Mouse (Mus musculus) midbrain, embryonic 16.5 days (tissue): ENCODE results near the gene Fbxl19. TPM values are rescaled to one million over a fixed set of nuclear protein-coding genes. Genes with fewer than 3 reads are reported as not detected.

Experiments
- ATAC-seq: fragments of 200-750 bp; cut with Nextera tagmentation; 2 replicates; pipeline ENCODE4 v1.8.0; 2017; ENCODE audit warnings: moderate TSS enrichment
- H3K27ac ChIP-seq: fragments of 300-500 bp; sonication (generic); 2 replicates; pipeline ENCODE4 v1.5.1; 2014; ENCODE audit warnings: mild to moderate bottlenecking, low read length, mixed read lengths
- H3K27me3 ChIP-seq: fragments of 300-500 bp; sonication (generic); 2 replicates; pipeline ENCODE4 v1.6.1; 2014; ENCODE audit warnings: low read depth, low read length, mixed read lengths; ENCODE audit not compliant: control insufficient read depth, insufficient read depth
- H3K36me3 ChIP-seq: fragments of 300-500 bp; sonication (generic); 2 replicates; pipeline ENCODE4 v1.6.1; 2014; ENCODE audit warnings: mild to moderate bottlenecking, low read length, moderate library complexity, mixed read lengths; ENCODE audit not compliant: control insufficient read depth, insufficient read depth
- H3K4me1 ChIP-seq: fragments of 300-500 bp; sonication (generic); 2 replicates; pipeline ENCODE4 v1.6.1; 2014; ENCODE audit warnings: mild to moderate bottlenecking, low read length, mixed read lengths; ENCODE audit not compliant: control insufficient read depth, insufficient read depth
- H3K4me2 ChIP-seq: fragments of 300-500 bp; sonication (generic); 2 replicates; pipeline ENCODE4 v1.6.1; 2014; ENCODE audit warnings: mild to moderate bottlenecking, low read length, mixed read lengths
- H3K4me3 ChIP-seq: fragments of 300-500 bp; sonication (generic); 2 replicates; pipeline ENCODE4 v1.5.1; 2014; ENCODE audit warnings: low read depth, mild to moderate bottlenecking, low read length, moderate library complexity, mixed read lengths
- H3K9ac ChIP-seq: fragments of 300-500 bp; sonication (generic); 2 replicates; pipeline ENCODE4 v1.6.1; 2014; ENCODE audit warnings: low read depth, low read length, mixed read lengths
- H3K9me3 ChIP-seq: fragments of 300-500 bp; sonication (generic); replicated peaks from 2 replicates; pipeline ENCODE4 v1.6.1; 2014; ENCODE audit warnings: mild to moderate bottlenecking, low read length, mixed read lengths; ENCODE audit not compliant: control insufficient read depth, poor library complexity, severe bottlenecking
- WGBS: fragments of 180-500 bp; shearing (Covaris S2); extraction: QIAGEN DNeasy Blood & Tissue Kit; methylation state at CpG from one replicate; pipeline ENCODE4 v1.1.7; 2014; 5-methylcytosine and 5-hydroxymethylcytosine counted together
- polyA plus RNA-seq: library from polyadenylated mRNA; unstranded; fragments of >200 nt; fragmentation: Nextera tagmentation; extraction: Ambion mirVana; gene quantifications from 2 replicates; pipeline ENCODE4 v1.2.1, GENCODE M21; 2015

The Fbxl19 gene
- polyA plus RNA-seq, 1 experiment from 2014 or later, result 7.4 TPM

GRCm38 (mm10) chr7:127776426-127776825 lies 32.1 kb downstream of the Fbxl19 start, which contains the start of gene Setd1a:
Gene Setd1a (plus strand): TSS chr7:127776670.
- Histone ChIP-seq H3K27me3 (no peaks in the 10 kb centered on the region), H3K27ac (peak within 1 kb of the TSS; percentile 98), H3K4me1 (peaks cover 10% of the 10 kb centered on the region), H3K36me3 (peaks cover 8% of the 10 kb centered on the region), H3K9me3 (no peaks in the 10 kb centered on the region), H3K4me2 (peak within 1 kb of the TSS; percentile 92), H3K4me3 (peak within 1 kb of the TSS; percentile 86), H3K9ac (peak within 1 kb of the TSS; percentile 91)
- peak; percentile 67 for ATAC-seq
- WGBS, result 0% methylated on average over 23 of the region's 23 CpGs

GRCm38 (mm10) chr7:127776878-127777473 lies 32.6 kb downstream of the Fbxl19 start:
- Histone ChIP-seq H3K27me3 (no peaks in the 10 kb centered on the region), H3K9me3 (no peaks in the 10 kb centered on the region), H3K4me1 (peaks cover 10% of the 10 kb centered on the region), H3K4me3 (peak overlapping the region; percentile 86), H3K27ac (peak overlapping the region; percentile 98), H3K36me3 (peaks cover 12% of the 10 kb centered on the region), H3K9ac (peak overlapping the region; percentile 91), H3K4me2 (peak overlapping the region; percentile 63)
- ATAC-seq, result peak; percentile 93
- under 1% methylated on average over 56 of the region's 70 CpGs for WGBS

- Histone ChIP-seq H3K9ac (peak overlapping the region; percentile 91), H3K36me3 (peaks cover 18% of the 10 kb centered on the region), H3K4me2 (peak overlapping the region; percentile 92), H3K4me1 (peaks cover 10% of the 10 kb centered on the region), H3K27me3 (no peaks in the 10 kb centered on the region), H3K4me3 (peak overlapping the region; percentile 86), H3K27ac (peak overlapping the region; percentile 98), H3K9me3 (no peaks in the 10 kb centered on the region)
- 4% methylated on average over 35 of the region's 66 CpGs for WGBS
- peak; percentile 33; the same call in 1 of the 2 replicates for ATAC-seq
Measured at GRCm38 (mm10) chr7:127777474-127778266, 33.3 kb downstream of the Fbxl19 start.

- Histone ChIP-seq H3K4me2 (peak overlapping the region; percentile 92), H3K27me3 (no peaks in the 10 kb centered on the region), H3K9me3 (no peaks in the 10 kb centered on the region), H3K4me1 (peaks cover 10% of the 10 kb centered on the region), H3K36me3 (peaks cover 20% of the 10 kb centered on the region), H3K27ac (no peak overlapping the region), H3K4me3 (peak overlapping the region; percentile 86), H3K9ac (peak overlapping the region; percentile 91)
- no peak for ATAC-seq
- WGBS, result 83% methylated on average over 4 of the region's 4 CpGs
Measured at GRCm38 (mm10) chr7:127778350-127778749, 34.0 kb downstream of the Fbxl19 start.

DNA sequence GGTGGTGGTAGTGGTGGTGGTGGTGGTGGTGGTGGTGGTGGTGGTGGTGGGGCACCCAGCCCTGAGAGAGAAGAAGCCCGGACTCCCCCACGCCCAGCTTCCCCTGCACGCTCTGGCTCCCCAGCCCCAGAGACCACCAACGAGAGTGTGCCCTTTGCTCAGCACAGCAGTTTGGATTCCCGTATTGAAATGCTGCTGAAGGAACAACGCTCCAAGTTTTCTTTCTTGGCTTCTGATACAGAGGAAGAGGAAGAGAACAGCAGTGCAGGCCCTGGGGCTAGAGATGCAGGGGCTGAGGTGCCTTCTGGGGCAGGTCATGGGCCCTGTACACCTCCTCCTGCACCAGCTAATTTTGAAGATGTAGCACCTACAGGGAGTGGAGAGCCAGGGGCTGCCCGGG lies 41.0 kb downstream of the Fbxl19 start, which contains the start of gene Gm49388:
Gm49388 (plus strand) TSS at position 301 of the 400 bp plus-strand sequence.
- peaks cover 67% of the 10 kb centered on the region for H3K36me3 ChIP-seq
- 96% methylated on average over 7 of the region's 7 CpGs for WGBS
- no peaks in the 10 kb centered on the region for H3K9me3 ChIP-seq
- no peak for ATAC-seq
- no peak within 1 kb of the TSS for H3K4me2 ChIP-seq
- no peaks in the 10 kb centered on the region for H3K4me1 ChIP-seq
- no peak within 1 kb of the TSS for H3K4me3 ChIP-seq
- no peak within 1 kb of the TSS for H3K9ac ChIP-seq
- H3K27ac ChIP-seq, result no peak within 1 kb of the TSS
- no peaks in the 10 kb centered on the region for H3K27me3 ChIP-seq

- Histone ChIP-seq H3K4me2 (no peak overlapping the region), H3K36me3 (peaks cover 53% of the 10 kb centered on the region), H3K27ac (no peak overlapping the region), H3K4me1 (no peaks in the 10 kb centered on the region; the same call in 1 of the 2 replicates), H3K4me3 (no peak overlapping the region), H3K27me3 (no peaks in the 10 kb centered on the region), H3K9me3 (no peaks in the 10 kb centered on the region), H3K9ac (no peak overlapping the region)
- no peak for ATAC-seq
- WGBS, result 96% methylated on average over 23 of the region's 23 CpGs
Measured at GRCm38 (mm10) chr7:127797076-127797845, 52.9 kb downstream of the Fbxl19 start.

DNA sequence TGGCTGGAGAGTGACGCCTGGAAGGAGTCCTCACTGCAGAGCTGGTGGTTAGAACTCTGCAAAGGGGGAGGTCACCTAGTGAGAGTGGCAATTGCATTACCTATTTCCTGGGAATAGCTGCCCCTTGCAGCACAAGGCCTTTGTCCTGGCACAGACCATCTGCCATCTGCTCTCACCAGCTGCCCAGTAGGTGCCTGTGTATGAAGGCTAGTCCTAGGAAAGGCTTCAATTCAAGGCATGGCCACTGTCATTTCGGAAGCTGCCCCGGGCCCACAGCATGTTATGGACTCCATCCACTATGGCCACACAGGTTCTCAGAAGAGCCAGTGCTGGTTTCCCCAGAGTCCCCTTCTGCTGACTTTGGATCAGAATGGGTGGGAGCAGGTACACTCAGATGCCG lies 54.2 kb downstream of the Fbxl19 start:
- Histone ChIP-seq H3K27ac (no peak overlapping the region), H3K27me3 (no peaks in the 10 kb centered on the region), H3K9ac (no peak overlapping the region), H3K4me1 (no peaks in the 10 kb centered on the region; the same call in 1 of the 2 replicates), H3K4me3 (no peak overlapping the region), H3K4me2 (no peak overlapping the region), H3K36me3 (peaks cover 46% of the 10 kb centered on the region), H3K9me3 (no peaks in the 10 kb centered on the region)
- 88% methylated on average over 4 of the region's 4 CpGs for WGBS
- no peak for ATAC-seq

GRCm38 (mm10) chr7:127799211-127799610 lies 54.9 kb downstream of the Fbxl19 start:
- no peak for ATAC-seq
- peaks cover 45% of the 10 kb centered on the region for H3K36me3 ChIP-seq
- H3K9ac ChIP-seq, result no peak overlapping the region
- no peak overlapping the region for H3K27ac ChIP-seq
- WGBS, result 91% methylated on average over 13 of the region's 13 CpGs
- H3K9me3 ChIP-seq, result no peaks in the 10 kb centered on the region
- H3K4me1 ChIP-seq, result no peaks in the 10 kb centered on the region; the same call in 1 of the 2 replicates
- no peak overlapping the region for H3K4me2 ChIP-seq
- no peak overlapping the region for H3K4me3 ChIP-seq
- H3K27me3 ChIP-seq, result no peaks in the 10 kb centered on the region
